Mouse (Mus musculus) intestine, postnatal 0 days (tissue): ENCODE measurements around the gene R3hdm2. TPM values are rescaled to one million over a fixed set of nuclear protein-coding genes. Genes with fewer than 3 reads are reported as not detected.

Experiments used
- ATAC-seq: fragments of 200-750 bp; cut with Nextera tagmentation; 2 replicates; pipeline ENCODE4 v1.8.0; 2017; ENCODE audit warnings: mild to moderate bottlenecking, moderate TSS enrichment, moderate library complexity
- H3K27ac ChIP-seq: fragments of 300-500 bp; sonication (generic); 2 replicates; pipeline ENCODE4 v1.5.1; 2014; ENCODE audit warnings: mild to moderate bottlenecking, low read depth, low read length, moderate library complexity
- H3K27me3 ChIP-seq: fragments of 300-500 bp; sonication (generic); replicated peaks from 2 replicates; pipeline ENCODE4 v1.6.1; 2014; ENCODE audit warnings: low read length, mixed read lengths; ENCODE audit not compliant: control insufficient read depth, insufficient read depth
- H3K36me3 ChIP-seq: fragments of 300-500 bp; sonication (generic); 2 replicates; pipeline ENCODE4 v1.6.1; 2014; ENCODE audit warnings: mild to moderate bottlenecking, moderate library complexity; ENCODE audit not compliant: control insufficient read depth, insufficient read depth
- H3K4me1 ChIP-seq: fragments of 300-500 bp; sonication (generic); replicated peaks from 2 replicates; pipeline ENCODE4 v1.6.1; 2014; ENCODE audit warnings: antibody characterized with exemption, low read length, mixed read lengths; ENCODE audit not compliant: control insufficient read depth, insufficient read depth
- H3K4me2 ChIP-seq: fragments of 300-500 bp; sonication (generic); replicated peaks from 2 replicates; pipeline ENCODE4 v1.6.1; 2014; ENCODE audit warnings: low read depth, mild to moderate bottlenecking, moderate library complexity
- H3K4me3 ChIP-seq: fragments of 300-500 bp; sonication (generic); 2 replicates; pipeline ENCODE4 v1.5.1; 2014; ENCODE audit warnings: low read depth, low read length
- H3K9ac ChIP-seq: fragments of 300-500 bp; sonication (generic); 2 replicates; pipeline ENCODE4 v1.6.1; 2014; ENCODE audit warnings: mild to moderate bottlenecking, low read depth, low read length
- H3K9me3 ChIP-seq: fragments of 300-500 bp; sonication (generic); 2 replicates; pipeline ENCODE4 v1.6.1; 2016; ENCODE audit warnings: mixed run types; ENCODE audit not compliant: control insufficient read depth
- CTCF ChIP-seq: sonication (generic); IDR thresholded peaks from 2 replicates; pipeline ENCODE4 v1.5.1; 2016; ENCODE audit warnings: low read depth, mild to moderate bottlenecking, control low read depth, antibody characterized with exemption, moderate library complexity
- WGBS: fragments of 180-500 bp; shearing (Covaris S2); extraction: QIAGEN DNeasy Blood & Tissue Kit; methylation state at CpG from one replicate; pipeline ENCODE4 v1.1.7; 2014; 5-methylcytosine and 5-hydroxymethylcytosine counted together
- polyA plus RNA-seq: library from polyadenylated mRNA; unstranded; fragments of >200 nt; fragmentation: Nextera tagmentation; extraction: Ambion mirVana; gene quantifications from 2 replicates; pipeline ENCODE4 v1.2.1, GENCODE M21; 2015

The R3hdm2 gene
- polyA plus RNA-seq, 1 experiment from 2014 or later = 19.4 TPM

GRCm38 (mm10) chr10:127412776-127413175 lies 32.6 kb downstream of the R3hdm2 start:
- Histone ChIP-seq H3K9ac (no peak overlapping the region), H3K4me1 (no peaks in the 10 kb centered on the region), H3K27ac (no peak overlapping the region), H3K36me3 (no peaks in the 10 kb centered on the region), H3K4me2 (no peak overlapping the region), H3K27me3 (no peaks in the 10 kb centered on the region), H3K9me3 (no peaks in the 10 kb centered on the region), H3K4me3 (no peak overlapping the region)
- WGBS = 57% methylated on average over 2 of the region's 2 CpGs
- no peak for TF ChIP-seq CTCF
- ATAC-seq = no peak

GRCm38 (mm10) chr10:127413585-127413984 lies 33.5 kb downstream of the R3hdm2 start:
- no peaks in the 10 kb centered on the region for H3K4me1 ChIP-seq
- H3K27ac ChIP-seq = no peak overlapping the region
- H3K9ac ChIP-seq = no peak overlapping the region
- no peak for ATAC-seq
- no peaks in the 10 kb centered on the region; the same call in 1 of the 2 replicates for H3K36me3 ChIP-seq
- no peaks in the 10 kb centered on the region for H3K27me3 ChIP-seq
- WGBS = 50% methylated on average over 1 of the region's 1 CpGs
- H3K9me3 ChIP-seq = no peaks in the 10 kb centered on the region
- no peak overlapping the region for H3K4me2 ChIP-seq
- no peak overlapping the region for H3K4me3 ChIP-seq
- TF ChIP-seq CTCF = no peak

- no peak overlapping the region for H3K4me2 ChIP-seq
- H3K4me3 ChIP-seq = no peak overlapping the region
- 77% methylated on average over 3 of the region's 3 CpGs for WGBS
- ATAC-seq = 0 out of 2 replicates have a peak, but pooled peaks have one; percentile 19
- H3K4me1 ChIP-seq = no peaks in the 10 kb centered on the region
- H3K9me3 ChIP-seq = no peaks in the 10 kb centered on the region
- no peaks in the 10 kb centered on the region for H3K27me3 ChIP-seq
- no peak for TF ChIP-seq CTCF
- no peaks in the 10 kb centered on the region; the same call in 1 of the 2 replicates for H3K36me3 ChIP-seq
- H3K9ac ChIP-seq = no peak overlapping the region
- no peak overlapping the region for H3K27ac ChIP-seq
Observed at GRCm38 (mm10) chr10:127414141-127414540, 34.0 kb downstream of the R3hdm2 start.

GRCm38 (mm10) chr10:127420131-127420530 lies 40.0 kb downstream of the R3hdm2 start:
- Histone ChIP-seq H3K9ac (no peak overlapping the region), H3K27me3 (no peaks in the 10 kb centered on the region), H3K4me3 (no peak overlapping the region), H3K4me1 (no peaks in the 10 kb centered on the region), H3K36me3 (no peaks in the 10 kb centered on the region; the same call in 1 of the 2 replicates), H3K27ac (no peak overlapping the region), H3K9me3 (no peaks in the 10 kb centered on the region), H3K4me2 (no peak overlapping the region)
- no peak for TF ChIP-seq CTCF
- 40% methylated on average over 6 of the region's 6 CpGs for WGBS
- ATAC-seq = no peak

- ATAC-seq = no peak
- Histone ChIP-seq H3K4me2 (no peak overlapping the region), H3K9me3 (no peaks in the 10 kb centered on the region), H3K36me3 (no peaks in the 10 kb centered on the region; the same call in 1 of the 2 replicates), H3K27ac (no peak overlapping the region), H3K9ac (no peak overlapping the region), H3K4me1 (no peaks in the 10 kb centered on the region), H3K27me3 (no peaks in the 10 kb centered on the region), H3K4me3 (no peak overlapping the region)
- 39% methylated on average over 9 of the region's 9 CpGs for WGBS
- TF ChIP-seq CTCF = no peak
Observed at GRCm38 (mm10) chr10:127420676-127421353, 40.7 kb downstream of the R3hdm2 start.

GRCm38 (mm10) chr10:127422047-127422446 lies 41.9 kb downstream of the R3hdm2 start:
- TF ChIP-seq CTCF = no peak
- Histone ChIP-seq H3K27me3 (no peaks in the 10 kb centered on the region), H3K27ac (no peak overlapping the region), H3K4me3 (no peak overlapping the region), H3K36me3 (no peaks in the 10 kb centered on the region; the same call in 1 of the 2 replicates), H3K4me1 (peaks cover 6% of the 10 kb centered on the region), H3K9me3 (no peaks in the 10 kb centered on the region), H3K9ac (no peak overlapping the region), H3K4me2 (no peak overlapping the region)
- 0 out of 2 replicates have a peak, but pooled peaks have one; percentile 26 for ATAC-seq
- 21% methylated on average over 6 of the region's 6 CpGs for WGBS
